Mouse (Mus musculus) lung, postnatal 0 days (tissue): ENCODE data around the gene Hsp90ab1. TPM values are rescaled to one million over a fixed set of nuclear protein-coding genes. Genes with fewer than 3 reads are reported as not detected.
A peak's percentile ranks its signal among the peaks of the same experiment; 100 is the strongest.

Experiments
- ATAC-seq: fragments of 200-750 bp; cut with Nextera tagmentation; 2 replicates; pipeline ENCODE4 v1.8.0; 2017; ENCODE audit warnings: moderate library complexity
- DNase-seq: peaks from one replicate; pipeline ENCODE4 v3.0.0-alpha.2; 2016; ENCODE audit warnings: low spot score
- H3K27ac ChIP-seq: fragments of 300-500 bp; sonication (generic); 2 replicates; pipeline ENCODE4 v1.5.1; 2014; ENCODE audit warnings: antibody characterized with exemption, mild to moderate bottlenecking, low read length, mixed read lengths
- H3K27me3 ChIP-seq: fragments of 300-500 bp; sonication (generic); replicated peaks from 2 replicates; pipeline ENCODE4 v1.6.1; 2014; ENCODE audit warnings: low read length, mixed read lengths; ENCODE audit not compliant: insufficient read depth
- H3K36me3 ChIP-seq: fragments of 300-500 bp; sonication (generic); 2 replicates; pipeline ENCODE4 v1.6.1; 2014; ENCODE audit warnings: low read length, mixed read lengths; ENCODE audit not compliant: insufficient read depth
- H3K4me1 ChIP-seq: fragments of 300-500 bp; sonication (generic); 2 replicates; pipeline ENCODE4 v1.6.1; 2014; ENCODE audit warnings: antibody characterized with exemption, low read depth, low read length, mixed read lengths; ENCODE audit not compliant: insufficient read depth
- H3K4me2 ChIP-seq: fragments of 300-500 bp; sonication (generic); replicated peaks from 2 replicates; pipeline ENCODE4 v1.6.1; 2014; ENCODE audit warnings: low read depth, mild to moderate bottlenecking, low read length, moderate library complexity, mixed read lengths
- H3K4me3 ChIP-seq: fragments of 300-500 bp; sonication (generic); 2 replicates; pipeline ENCODE4 v1.5.1; 2014; ENCODE audit warnings: low read depth, low read length
- H3K9ac ChIP-seq: fragments of 300-500 bp; sonication (generic); replicated peaks from 2 replicates; pipeline ENCODE4 v1.6.1; 2014; ENCODE audit warnings: low read depth, mild to moderate bottlenecking
- H3K9me3 ChIP-seq: fragments of 300-500 bp; sonication (generic); 2 replicates; pipeline ENCODE4 v1.6.1; 2016; ENCODE audit warnings: low read length, mixed read lengths
- CTCF ChIP-seq: IDR thresholded peaks from 2 replicates; pipeline ENCODE4 v1.5.1; 2016; ENCODE audit warnings: antibody characterized with exemption, mild to moderate bottlenecking
- EP300 ChIP-seq: IDR thresholded peaks from 2 replicates; pipeline ENCODE4 v1.6.1; 2016; ENCODE audit warnings: antibody characterized with exemption, mild to moderate bottlenecking, control low read depth
- whole genome bisulfite sequencing: fragments of 180-500 bp; shearing (Covaris S2); extraction: QIAGEN DNeasy Blood & Tissue Kit; methylation state at CpG from one replicate; pipeline ENCODE4 v1.1.7; 2014; 5-methylcytosine and 5-hydroxymethylcytosine counted together
- polyA plus RNA-seq: library from polyadenylated mRNA; unstranded; fragments of >200 nt; fragmentation: Nextera tagmentation; extraction: Ambion mirVana; gene quantifications from 2 replicates; pipeline ENCODE4 v1.2.1, GENCODE M21; 2015

Hsp90ab1 gene
- polyA plus RNA-seq, 1 experiment from 2014 or later: 607 TPM

DNA sequence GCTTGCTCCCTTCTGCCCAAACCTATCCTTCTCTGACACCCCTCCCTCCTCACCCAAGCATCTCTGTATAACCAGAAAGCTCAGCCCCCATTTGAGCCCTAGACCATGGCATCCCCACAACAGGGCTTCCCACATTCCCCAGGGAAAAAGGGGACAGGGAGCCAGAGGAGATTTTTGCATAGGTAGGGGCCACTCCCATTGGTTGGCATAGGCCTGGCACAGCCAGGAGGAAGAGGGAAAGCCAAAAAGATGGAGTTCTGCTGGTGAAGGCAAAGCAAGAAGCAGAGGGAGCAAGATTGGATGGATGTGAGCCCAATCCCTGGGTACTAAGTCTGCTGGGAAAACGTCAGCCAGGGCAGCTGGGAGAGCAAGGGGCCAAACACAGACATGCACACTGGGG lies 30.0 kb downstream of the Hsp90ab1 start:
- H3K27me3 ChIP-seq: peaks cover 41% of the 10 kb centered on the region
- TF ChIP-seq CTCF: no peak
- no peak for TF ChIP-seq EP300
- 39% methylated on average over 1 of the region's 1 CpGs for WGBS

GRCm38 (mm10) chr17:45542705-45543104 lies 30.4 kb downstream of the Hsp90ab1 start:
- Histone ChIP-seq H3K27me3 (peaks cover 38% of the 10 kb centered on the region), H3K4me2 (no peak overlapping the region), H3K4me1 (0 out of 2 replicates have a peak, but pooled peaks cover 8% of the 10 kb centered on the region), H3K9ac (no peak overlapping the region), H3K27ac (no peak overlapping the region), H3K9me3 (no peaks in the 10 kb centered on the region), H3K36me3 (no peaks in the 10 kb centered on the region), H3K4me3 (no peak overlapping the region)
- TF ChIP-seq EP300: no peak
- no peak for TF ChIP-seq CTCF
- ATAC-seq: no peak
- WGBS: 54% methylated on average over 2 of the region's 2 CpGs
- DNase-seq: no peak

More for the DNA sequence above, 30.0 kb downstream of the Hsp90ab1 start:
- DNase-seq: no peak
- Histone ChIP-seq H3K4me2 (no peak overlapping the region), H3K36me3 (no peaks in the 10 kb centered on the region), H3K4me1 (0 out of 2 replicates have a peak, but pooled peaks cover 8% of the 10 kb centered on the region), H3K9me3 (no peaks in the 10 kb centered on the region), H3K4me3 (no peak overlapping the region), H3K9ac (no peak overlapping the region), H3K27ac (no peak overlapping the region)
- ATAC-seq: no peak

- no peak for DNase-seq
- no peak for ATAC-seq
- no peak overlapping the region for H3K4me3 ChIP-seq
- H3K9ac ChIP-seq: no peak overlapping the region
- peaks cover 33% of the 10 kb centered on the region for H3K27me3 ChIP-seq
- no peaks in the 10 kb centered on the region for H3K9me3 ChIP-seq
- 0 out of 2 replicates have a peak, but pooled peaks cover 8% of the 10 kb centered on the region for H3K4me1 ChIP-seq
- no peak for TF ChIP-seq EP300
- TF ChIP-seq CTCF: no peak
- H3K36me3 ChIP-seq: no peaks in the 10 kb centered on the region
- 11% methylated on average over 6 of the region's 6 CpGs for WGBS
- H3K27ac ChIP-seq: no peak overlapping the region
- H3K4me2 ChIP-seq: no peak overlapping the region
Measured at GRCm38 (mm10) chr17:45542129-45542528, 30.9 kb downstream of the Hsp90ab1 start.

- TF ChIP-seq CTCF (no peak), EP300 (no peak)
- no peak overlapping the region for H3K4me2 ChIP-seq
- H3K27me3 ChIP-seq: peaks cover 10% of the 10 kb centered on the region
- DNase-seq (no peak), ATAC-seq (no peak)
- H3K27ac ChIP-seq: no peak overlapping the region
- no peak overlapping the region for H3K9ac ChIP-seq
- WGBS: 68% methylated on average over 21 of the region's 21 CpGs
- H3K4me3 ChIP-seq: no peak overlapping the region
- H3K36me3 ChIP-seq: no peaks in the 10 kb centered on the region
- no peaks in the 10 kb centered on the region for H3K9me3 ChIP-seq
- no peaks in the 10 kb centered on the region for H3K4me1 ChIP-seq
Measured at GRCm38 (mm10) chr17:45539664-45540063, 33.4 kb downstream of the Hsp90ab1 start.

DNA sequence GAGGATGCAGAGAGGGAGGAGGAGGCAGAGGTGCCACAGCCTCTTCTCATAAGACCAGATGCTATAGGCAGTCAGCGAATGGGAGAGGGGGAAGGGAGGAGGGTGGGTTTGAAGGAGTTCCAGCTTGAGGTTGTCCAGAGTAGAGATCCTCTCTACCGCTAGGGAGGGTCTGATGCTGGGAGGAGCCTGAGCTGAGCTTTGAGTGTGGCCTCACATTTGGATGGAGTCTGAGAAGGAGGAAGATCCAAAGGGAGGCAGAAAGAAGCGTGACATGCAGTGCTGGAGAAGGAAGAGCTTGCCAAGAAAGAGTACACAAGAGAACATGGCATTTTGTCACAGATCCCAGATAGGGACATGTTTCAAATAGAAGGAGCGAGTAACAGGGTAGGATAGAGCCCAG lies 34.7 kb downstream of the Hsp90ab1 start:
- Histone ChIP-seq H3K27me3 (no peaks in the 10 kb centered on the region; the same call in 1 of the 2 replicates), H3K27ac (no peak overlapping the region), H3K9me3 (no peaks in the 10 kb centered on the region), H3K9ac (no peak overlapping the region), H3K4me1 (no peaks in the 10 kb centered on the region), H3K4me3 (no peak overlapping the region), H3K4me2 (no peak overlapping the region), H3K36me3 (no peaks in the 10 kb centered on the region)
- WGBS: 59% methylated on average over 4 of the region's 4 CpGs
- no peak for ATAC-seq
- no peak for DNase-seq
- TF ChIP-seq EP300 (no peak), CTCF (no peak)

DNA sequence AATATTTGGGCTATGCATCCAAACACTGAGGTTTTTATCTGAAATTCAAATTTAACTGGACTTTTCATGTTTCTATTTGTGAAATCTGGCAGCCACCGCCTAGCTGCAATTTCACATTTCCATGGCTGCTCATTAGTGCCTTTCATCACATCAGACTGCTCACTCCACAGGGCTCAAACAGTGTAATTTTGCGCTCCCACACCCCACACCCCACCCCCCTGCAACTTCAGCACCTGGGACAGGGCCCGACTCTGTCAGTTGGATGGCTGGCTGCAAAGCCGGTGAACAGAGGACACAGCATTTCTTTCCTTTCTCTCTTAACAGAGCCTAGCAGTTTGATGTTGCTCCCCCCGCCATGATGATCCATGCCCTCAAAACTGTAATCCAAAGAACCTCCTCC lies 36.8 kb downstream of the Hsp90ab1 start:
- no peak for ATAC-seq
- Histone ChIP-seq H3K27me3 (no peaks in the 10 kb centered on the region; the same call in 1 of the 2 replicates), H3K4me2 (no peak overlapping the region), H3K4me3 (no peak overlapping the region), H3K4me1 (no peaks in the 10 kb centered on the region), H3K36me3 (no peaks in the 10 kb centered on the region), H3K9ac (no peak overlapping the region), H3K9me3 (no peaks in the 10 kb centered on the region), H3K27ac (no peak overlapping the region)
- WGBS: 12% methylated on average over 5 of the region's 5 CpGs
- TF ChIP-seq CTCF (no peak), EP300 (no peak)
- DNase-seq: peak; percentile 26

- TF ChIP-seq EP300: no peak
- TF ChIP-seq CTCF: no peak
- H3K27me3 ChIP-seq: peaks cover 6% of the 10 kb centered on the region
- H3K4me2 ChIP-seq: no peak overlapping the region
- no peak overlapping the region for H3K9ac ChIP-seq
- no peaks in the 10 kb centered on the region for H3K36me3 ChIP-seq
- ATAC-seq (no peak), DNase-seq (no peak)
- no peak overlapping the region for H3K4me3 ChIP-seq
- H3K9me3 ChIP-seq: no peaks in the 10 kb centered on the region
- H3K27ac ChIP-seq: no peak overlapping the region
- no peaks in the 10 kb centered on the region for H3K4me1 ChIP-seq
- 40% methylated on average over 15 of the region's 15 CpGs for WGBS
Measured at GRCm38 (mm10) chr17:45532896-45533295, 40.2 kb downstream of the Hsp90ab1 start.
